Mouse (Mus musculus) kidney, adult 2 months (tissue): ENCODE measurements around the gene Them7. TPM values are rescaled to one million over a fixed set of nuclear protein-coding genes. Genes with fewer than 3 reads are reported as not detected.
A peak's percentile ranks its signal among the peaks of the same experiment; 100 is the strongest.

Source experiments
- DNase-seq: peaks from one replicate; pipeline ENCODE4 v3.0.0; 2021
- H3K27ac ChIP-seq: fragments of 200-500 bp; 2 replicates; pipeline ENCODE4 v1.5.1; 2012; ENCODE audit warnings: low read depth, low read length, control low read depth, inconsistent platforms; ENCODE audit not compliant: insufficient read depth
- H3K27me3 ChIP-seq: fragments of 200-500 bp; replicated peaks from 2 replicates; pipeline ENCODE4 v1.6.1; 2012; ENCODE audit warnings: mild to moderate bottlenecking, moderate library complexity, low read length, inconsistent platforms; ENCODE audit not compliant: control insufficient read depth, insufficient read depth
- H3K36me3 ChIP-seq: fragments of 200-500 bp; 2 replicates; pipeline ENCODE4 v1.6.1; 2012; ENCODE audit warnings: mild to moderate bottlenecking, moderate library complexity, low read length, inconsistent platforms; ENCODE audit not compliant: control insufficient read depth, insufficient read depth
- H3K4me1 ChIP-seq: fragments of 200-500 bp; 2 replicates; pipeline ENCODE4 v1.6.1; 2011; ENCODE audit warnings: low read length; ENCODE audit not compliant: control insufficient read depth, insufficient read depth
- H3K4me3 ChIP-seq: fragments of 200-500 bp; 2 replicates; pipeline ENCODE4 v1.5.1; 2011; ENCODE audit warnings: mild to moderate bottlenecking, low read depth, low read length, control low read depth; ENCODE audit not compliant: insufficient read depth
- CTCF ChIP-seq: fragments of 200-500 bp; conservative IDR thresholded peaks from 2 replicates; pipeline ENCODE4 v1.5.1; 2011; ENCODE audit warnings: low read depth, mild to moderate bottlenecking, control low read depth, low read length, moderate library complexity, mixed read lengths; ENCODE audit not compliant: insufficient read depth, insufficient read length
- POLR2A ChIP-seq: fragments of 200-500 bp; IDR thresholded peaks from one replicate; pipeline ENCODE4 v1.6.1; 2011; ENCODE audit warnings: low read depth, low read length, control low read depth
- WGBS: fragments of 180-500 bp; shearing (Covaris S2); methylation state at CpG from one replicate; pipeline ENCODE4 v1.1.7; 2018; 5-methylcytosine and 5-hydroxymethylcytosine counted together
- polyA plus RNA-seq: library from polyadenylated mRNA; depleted of rRNA; stranded (reverse); fragments of >200 nt; gene quantifications from 2 replicates; pipeline ENCODE4 v1.2.3, GENCODE M21; 2012

Gene Them7
- polyA plus RNA-seq, 1 experiment: 241 TPM

DNA sequence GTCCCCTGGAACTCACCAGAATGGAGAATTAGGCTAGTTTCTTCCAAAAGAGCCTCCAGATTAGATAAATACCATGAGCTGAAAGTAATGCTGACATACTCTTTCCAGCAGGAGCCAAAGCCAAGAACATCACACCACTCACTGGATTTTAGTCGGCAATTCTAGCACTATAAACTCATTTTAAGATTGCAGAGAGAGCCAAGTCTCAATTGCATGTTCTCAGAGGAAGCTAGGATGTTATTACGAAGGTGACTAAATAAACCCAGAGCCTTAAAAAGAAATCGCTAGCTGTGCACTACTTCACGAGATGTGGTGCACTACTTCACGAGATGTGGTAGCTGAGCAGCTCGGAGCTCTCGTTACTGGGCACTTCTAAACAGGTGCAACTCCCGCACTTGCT, 158.9 kb downstream of the Them7 start:
- 87% methylated on average over 8 of the region's 8 CpGs for WGBS
- H3K36me3 ChIP-seq: no peaks in the 10 kb centered on the region; the same call in none of the 2 replicates
- H3K27ac ChIP-seq: no peak overlapping the region
- TF ChIP-seq CTCF (no peak), POLR2A (no peak)
- DNase-seq: no peak
- no peaks in the 10 kb centered on the region for H3K27me3 ChIP-seq
- 0 out of 2 replicates have a peak, but pooled peaks cover 3% of the 10 kb centered on the region for H3K4me1 ChIP-seq
- H3K4me3 ChIP-seq: no peak overlapping the region

DNA sequence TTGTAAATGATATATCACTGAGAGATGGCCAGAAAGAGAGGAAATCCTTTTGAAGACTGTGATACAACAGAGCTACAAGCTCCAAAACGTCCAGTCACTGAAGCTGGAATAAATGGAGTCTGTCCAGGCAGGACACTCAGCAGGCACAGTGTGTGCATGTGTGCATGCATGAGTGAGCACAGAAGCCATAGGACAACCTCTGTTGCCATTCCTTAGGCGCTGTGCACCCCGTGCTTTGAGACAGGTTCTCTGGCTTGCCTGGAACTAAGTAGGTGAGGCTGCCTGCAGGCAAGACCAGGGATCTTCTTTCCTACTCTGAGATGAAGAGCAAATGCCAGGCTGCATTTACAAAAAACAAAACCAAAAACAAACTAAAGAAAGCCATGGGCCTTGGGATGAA, 160.9 kb downstream of the Them7 start:
- H3K4me3 ChIP-seq: no peak overlapping the region
- H3K27ac ChIP-seq: no peak overlapping the region
- no peaks in the 10 kb centered on the region for H3K36me3 ChIP-seq
- H3K4me1 ChIP-seq: 0 out of 2 replicates have a peak, but pooled peaks cover 3% of the 10 kb centered on the region
- TF ChIP-seq POLR2A (no peak), CTCF (no peak)
- peak; percentile 25 for DNase-seq
- no peaks in the 10 kb centered on the region for H3K27me3 ChIP-seq
- 34% methylated on average over 3 of the region's 3 CpGs for WGBS

DNA sequence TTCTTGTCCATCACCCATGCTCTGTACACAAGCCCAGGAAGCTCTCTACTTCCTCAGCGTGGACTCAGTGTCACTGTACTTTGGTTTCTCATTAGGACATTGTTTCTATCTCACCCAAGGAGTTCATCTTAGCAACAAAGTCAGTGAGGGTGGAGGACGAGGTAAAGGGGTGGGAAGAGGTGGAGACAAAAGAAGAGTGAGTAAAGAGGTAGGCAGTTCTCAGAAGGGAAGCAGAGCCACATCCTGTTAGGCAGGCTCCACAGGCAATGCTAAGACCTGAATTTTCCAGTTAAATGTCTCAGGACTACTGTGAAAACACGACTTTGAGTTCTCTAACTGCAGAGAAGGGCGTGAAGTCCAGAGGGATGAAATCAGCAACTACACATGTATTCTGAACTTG, 162.3 kb downstream of the Them7 start:
- Histone ChIP-seq H3K27ac (no peak overlapping the region), H3K36me3 (no peaks in the 10 kb centered on the region), H3K4me3 (no peak overlapping the region), H3K27me3 (no peaks in the 10 kb centered on the region), H3K4me1 (0 out of 2 replicates have a peak, but pooled peaks cover 3% of the 10 kb centered on the region)
- TF ChIP-seq POLR2A: no peak
- TF ChIP-seq CTCF: no peak
- DNase-seq: no peak
- 79% methylated on average over 4 of the region's 4 CpGs for WGBS

DNA sequence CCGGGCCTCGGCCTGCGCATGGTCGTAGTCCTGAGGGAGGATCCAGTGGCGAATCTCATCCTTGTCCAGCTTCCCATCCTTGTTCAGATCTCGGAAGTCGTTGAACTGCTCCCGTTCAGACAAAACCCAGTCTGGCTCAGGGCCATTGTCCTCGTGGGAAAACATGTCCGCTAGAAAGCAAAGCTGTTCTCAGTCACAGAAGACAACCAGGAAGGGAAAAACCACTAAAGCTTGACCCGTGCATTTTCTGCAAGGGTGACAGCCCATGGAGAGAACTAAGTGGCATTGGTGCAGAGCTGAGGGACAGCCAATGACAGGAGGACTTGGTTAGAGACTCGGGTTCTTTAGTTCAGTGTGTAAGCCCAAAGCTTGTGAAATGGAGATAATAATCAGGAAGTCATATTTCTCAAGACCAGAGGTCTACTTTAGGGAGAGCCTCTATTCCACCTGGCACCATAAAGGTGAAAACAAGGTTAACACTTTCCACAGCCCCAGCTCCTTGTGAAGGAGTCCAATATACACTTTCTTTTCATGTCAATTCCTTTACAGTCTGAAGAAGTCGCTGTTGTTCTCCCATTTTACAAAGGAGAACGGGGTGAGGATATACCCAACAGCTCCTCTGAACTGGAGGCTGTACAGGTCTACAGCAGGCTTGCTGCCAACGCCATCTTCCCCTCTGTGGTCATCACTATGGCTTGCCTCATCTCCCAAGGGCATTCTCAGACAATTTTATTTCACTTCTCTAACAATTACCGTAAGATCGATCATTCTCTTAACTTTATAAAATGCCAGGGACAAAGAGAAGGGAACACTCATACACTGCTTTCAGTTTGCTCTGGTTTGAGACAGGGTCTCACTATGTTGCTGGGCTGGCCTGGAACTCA, 165.1 kb downstream of the Them7 start:
- Histone ChIP-seq H3K4me3 (no peak overlapping the region), H3K36me3 (no peaks in the 10 kb centered on the region), H3K27me3 (no peaks in the 10 kb centered on the region), H3K27ac (no peak overlapping the region), H3K4me1 (0 out of 2 replicates have a peak, but pooled peaks cover 3% of the 10 kb centered on the region)
- TF ChIP-seq CTCF (no peak), POLR2A (no peak)
- DNase-seq: no peak
- WGBS: 76% methylated on average over 17 of the region's 17 CpGs

DNA sequence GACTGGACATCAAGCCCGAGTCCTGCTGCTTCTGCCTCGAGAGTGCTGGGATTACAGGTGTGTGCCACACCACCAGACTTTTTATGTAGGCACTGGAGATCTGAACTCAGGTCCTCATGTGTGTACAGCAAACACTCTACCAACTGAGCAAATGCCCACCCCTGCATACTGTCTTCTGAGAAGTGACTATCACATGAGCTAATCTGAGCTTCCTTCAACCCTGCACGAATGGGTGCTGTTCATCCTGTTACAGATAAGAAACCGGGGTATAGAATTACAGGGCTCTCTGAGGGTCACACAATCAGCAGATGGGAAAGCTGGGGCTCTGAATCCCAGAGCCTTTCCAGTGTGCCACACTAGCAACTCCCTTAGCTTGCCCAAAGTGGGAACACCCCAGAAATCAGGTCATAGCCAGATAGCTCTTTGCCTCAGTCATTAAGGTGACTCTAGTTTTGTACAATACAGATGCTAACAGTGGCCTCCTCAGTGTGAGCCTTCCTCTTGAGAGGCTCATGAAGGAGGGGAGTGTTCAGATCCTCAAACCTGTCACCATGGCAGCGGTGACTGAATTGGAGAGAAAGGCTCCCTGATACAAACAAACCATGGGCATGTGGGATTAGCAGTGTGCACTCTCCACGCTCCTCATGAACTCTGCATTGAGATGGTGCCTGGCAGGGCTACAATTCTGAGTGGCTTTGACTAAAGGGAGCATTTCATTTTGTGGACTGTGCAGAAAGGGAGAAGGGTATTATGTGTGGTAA, 166.7 kb downstream of the Them7 start:
- Histone ChIP-seq H3K27me3 (no peaks in the 10 kb centered on the region), H3K4me3 (no peak overlapping the region), H3K4me1 (no peaks in the 10 kb centered on the region), H3K36me3 (no peaks in the 10 kb centered on the region), H3K27ac (no peak overlapping the region)
- TF ChIP-seq CTCF (no peak), POLR2A (no peak)
- 93% methylated on average over 6 of the region's 6 CpGs for WGBS
- no peak for DNase-seq

DNA sequence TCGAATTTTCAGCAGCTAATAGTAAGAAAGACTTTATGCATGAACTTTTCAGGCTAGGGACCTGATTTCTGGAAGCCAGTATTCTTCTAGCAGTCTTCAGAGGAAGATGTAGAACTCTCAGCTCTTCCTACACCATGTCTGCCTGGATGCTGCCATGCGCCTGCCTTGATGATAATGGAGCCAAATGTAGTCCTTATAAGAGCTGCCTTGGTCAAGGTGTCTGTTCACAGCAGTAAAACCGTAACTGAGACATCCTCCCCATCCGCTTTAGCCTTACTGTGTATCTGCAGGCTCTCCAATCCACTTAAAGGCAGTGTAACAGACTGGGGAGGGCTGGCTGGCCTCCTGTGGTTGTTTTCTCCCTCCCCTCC, 167.3 kb downstream of the Them7 start:
- Histone ChIP-seq H3K4me3 (no peak overlapping the region), H3K27me3 (no peaks in the 10 kb centered on the region), H3K4me1 (no peaks in the 10 kb centered on the region), H3K36me3 (no peaks in the 10 kb centered on the region), H3K27ac (no peak overlapping the region)
- TF ChIP-seq CTCF (no peak), POLR2A (no peak)
- WGBS: 95% methylated on average over 4 of the region's 4 CpGs
- no peak for DNase-seq

DNA sequence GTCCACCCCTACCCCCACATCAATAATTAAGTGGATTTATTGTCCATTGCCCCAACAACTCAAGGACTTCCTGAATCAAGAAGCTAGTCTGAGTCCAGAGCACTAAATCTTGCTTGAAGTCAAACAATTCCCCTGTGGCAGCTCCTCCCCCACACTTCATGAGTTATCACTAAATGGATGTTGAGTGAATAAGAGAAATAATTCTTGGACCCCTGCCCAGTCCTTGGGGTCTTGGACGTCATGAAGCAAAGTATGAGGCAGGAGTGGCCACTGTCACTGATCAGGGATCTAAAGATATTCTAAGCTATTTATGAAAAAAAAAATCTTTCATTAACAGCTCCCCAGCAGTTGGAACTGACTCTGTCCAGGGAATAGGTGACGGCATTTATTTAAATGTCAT, 168.4 kb downstream of the Them7 start:
- Histone ChIP-seq H3K4me1 (no peaks in the 10 kb centered on the region), H3K4me3 (no peak overlapping the region), H3K27ac (no peak overlapping the region), H3K36me3 (no peaks in the 10 kb centered on the region), H3K27me3 (no peaks in the 10 kb centered on the region)
- TF ChIP-seq CTCF: no peak
- DNase-seq: no peak
- 65% methylated on average over 2 of the region's 2 CpGs for WGBS
